Mouse (Mus musculus) C2C12 (cell line): ENCODE data around the gene Rnf220.

Experiments
- CEBPB ChIP-seq: IDR thresholded peaks from one replicate; pipeline ENCODE4 v1.6.1; 2011; ENCODE audit warnings: low read depth, mild to moderate bottlenecking, control low read depth, moderate library complexity
- CTCF ChIP-seq: IDR thresholded peaks from one replicate; pipeline ENCODE4 v1.5.1; 2011; ENCODE audit not compliant: control insufficient read depth, insufficient read depth, insufficient read length
- MAX ChIP-seq: IDR thresholded peaks from one replicate; pipeline ENCODE4 v1.6.1; 2011; ENCODE audit warnings: mild to moderate bottlenecking, control low read depth
- MYOD1 ChIP-seq: IDR thresholded peaks from one replicate; pipeline ENCODE4 v1.6.1; 2011; ENCODE audit warnings: low read depth; ENCODE audit not compliant: control insufficient read depth, insufficient read length
- MYOG ChIP-seq: IDR thresholded peaks from one replicate; pipeline ENCODE4 v1.6.1; 2011; ENCODE audit not compliant: control insufficient read depth, insufficient read length; ENCODE audit errors: extremely low read depth
- USF1 ChIP-seq: IDR thresholded peaks from one replicate; pipeline ENCODE4 v1.6.1; 2011; ENCODE audit warnings: low read depth, mild to moderate bottlenecking, control low read depth, moderate library complexity

DNA sequence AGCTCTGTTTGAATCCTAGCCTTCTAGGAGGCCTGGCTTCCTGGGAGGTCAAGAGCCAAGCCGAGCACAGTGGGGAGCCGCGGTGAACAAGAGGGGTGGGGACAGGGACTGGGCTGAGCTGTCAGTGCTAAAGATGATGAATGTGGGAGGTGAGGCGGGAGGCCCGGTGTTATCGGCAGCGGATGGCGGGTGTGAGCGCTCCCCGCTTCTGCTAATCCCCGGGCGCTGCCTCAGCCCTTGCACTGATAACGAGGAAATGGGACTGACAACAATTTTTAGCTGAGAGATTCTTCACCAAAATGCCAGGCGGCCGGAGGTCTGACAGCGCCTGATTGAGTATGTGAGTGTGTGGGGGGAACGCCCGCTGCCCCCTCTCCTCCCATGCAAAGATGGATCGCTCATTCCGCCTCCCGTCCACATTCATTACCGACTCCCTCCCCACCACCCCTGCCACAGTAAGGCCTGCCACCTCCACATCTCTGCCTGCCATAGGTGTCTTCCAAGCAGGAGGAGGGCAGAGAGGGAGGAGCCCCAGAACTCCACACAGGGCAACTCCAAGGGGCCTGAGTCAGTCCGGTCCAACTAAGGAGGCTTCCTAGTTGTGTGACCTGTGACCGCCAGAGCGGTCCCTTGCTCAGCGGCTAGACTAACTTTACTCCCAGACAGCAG is 184.3 kb downstream of the Rnf220 start:
- TF ChIP-seq MYOD1 (no peak), USF1 (no peak), CTCF (no peak), CEBPB (no peak), MYOG (no peak), MAX (no peak)
